In the genomic region with DNA sequence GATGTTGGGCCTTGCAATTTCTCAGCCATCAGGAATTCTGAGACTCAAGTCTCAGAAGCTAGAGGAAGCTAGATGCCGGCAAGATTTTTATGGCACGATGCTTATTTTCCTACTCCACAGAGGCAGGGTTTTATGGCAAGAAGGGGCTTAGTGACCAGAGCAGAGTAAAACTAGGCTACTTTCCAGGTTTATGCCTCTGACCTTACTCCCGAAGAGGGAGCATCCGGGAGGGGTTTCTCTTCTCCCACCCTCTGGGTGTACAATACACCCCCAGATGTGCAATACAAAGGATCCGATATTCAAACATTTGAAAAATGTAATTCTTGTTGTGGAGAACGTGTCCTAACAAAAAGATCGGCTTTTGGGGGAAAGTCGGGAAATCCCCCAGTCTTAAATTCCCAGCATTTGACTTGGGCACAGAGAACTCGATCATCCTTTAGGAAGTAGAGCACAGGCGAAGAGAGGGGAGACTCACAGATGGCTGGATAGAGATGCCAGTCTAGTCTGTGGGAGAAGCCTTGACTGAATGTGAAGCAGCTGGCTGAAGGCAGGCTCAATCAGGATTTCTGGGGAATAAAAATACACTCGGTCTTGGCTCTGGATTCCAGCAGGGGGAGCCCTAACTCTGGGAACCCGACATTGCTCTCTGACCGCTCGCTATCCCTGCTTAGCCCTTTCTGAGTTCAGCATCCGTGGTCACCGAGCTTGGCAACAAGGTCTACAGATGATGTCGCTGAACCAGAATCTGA, we compare ENCODE assay signal across 8 mouse cellular contexts. TPM values are rescaled to one million over a fixed set of nuclear protein-coding genes. Genes with fewer than 3 reads are reported as not detected.
DNase-seq lines count a peak whose midpoint lies in the region; ATAC-seq and TF ChIP-seq lines count a peak whose summit lies in the region.

No protein-coding gene starts in this region.

- peak overlapping the region; percentile 52 for H3K4me3 ChIP-seq in E14TG2a.4 (replicated peaks; ENCODE audit: low read length)
- no peak overlapping the region for H3K4me3 ChIP-seq in heart, embryonic 12.5 days
- H3K4me3 ChIP-seq in liver, embryonic 11.5 days (ENCODE audit: low read depth, low read length) = no peak overlapping the region
- no peak overlapping the region for H3K4me3 ChIP-seq in neural tube, embryonic 13.5 days

- peak overlapping the region; percentile 18 for H3K4me2 ChIP-seq in heart, embryonic 12.5 days
- no peak overlapping the region for H3K4me2 ChIP-seq in liver, embryonic 11.5 days
- peak overlapping the region; percentile 37 for H3K4me2 ChIP-seq in neural tube, embryonic 13.5 days

- H3K27me3 ChIP-seq in E14TG2a.4 (ENCODE audit: insufficient read depth, low read length) = peaks cover 29% of the 10 kb centered on the region
- peaks cover 34% of the 10 kb centered on the region for H3K27me3 ChIP-seq in heart, embryonic 12.5 days (replicated peaks)
- H3K27me3 ChIP-seq in liver, embryonic 11.5 days (replicated peaks; ENCODE audit: control insufficient read depth, insufficient read depth, low read length) = peaks cover 17% of the 10 kb centered on the region; the same call in 1 of the 2 replicates
- peaks cover 58% of the 10 kb centered on the region for H3K27me3 ChIP-seq in neural tube, embryonic 13.5 days

- peak; percentile 75 for DNase-seq in brain, embryonic 18.5 days (ENCODE audit: low read depth, low spot score)
- DNase-seq in fibroblast of lung, adult 2 months (ENCODE audit: low read depth) = peak; percentile 38
- DNase-seq in kidney, postnatal 14 days = peak; percentile 86
- DNase-seq in liver, embryonic 11.5 days (ENCODE audit: low spot score) = peak; percentile 66
- peak; percentile 88 for DNase-seq in testis, postnatal 10 days (ENCODE audit: low spot score)

- H3K9ac ChIP-seq in heart, embryonic 12.5 days = no peak overlapping the region
- H3K9ac ChIP-seq in liver, embryonic 11.5 days (ENCODE audit: low read depth, low read length) = no peak overlapping the region
- H3K9ac ChIP-seq in neural tube, embryonic 13.5 days = 0 out of 2 replicates have a peak overlapping the region, but pooled peaks have one; percentile 26

- peak; percentile 90 for TF ChIP-seq CTCF in E14TG2a.4 (conservative IDR thresholded peaks at IDR 0.05; ENCODE audit: low read length)

- peaks cover 41% of the 10 kb centered on the region for H3K4me1 ChIP-seq in E14TG2a.4 (replicated peaks; ENCODE audit: low read depth, low read length)
- H3K4me1 ChIP-seq in heart, embryonic 12.5 days (replicated peaks) = no peaks in the 10 kb centered on the region
- H3K4me1 ChIP-seq in liver, embryonic 11.5 days (replicated peaks; ENCODE audit: control insufficient read depth, insufficient read depth, low read length) = no peaks in the 10 kb centered on the region
- H3K4me1 ChIP-seq in neural tube, embryonic 13.5 days (replicated peaks) = peaks cover 13% of the 10 kb centered on the region

- no peaks in the 10 kb centered on the region for H3K36me3 ChIP-seq in E14TG2a.4 (ENCODE audit: insufficient read depth, low read length)
- H3K36me3 ChIP-seq in heart, embryonic 12.5 days = no peaks in the 10 kb centered on the region
- H3K36me3 ChIP-seq in liver, embryonic 11.5 days (ENCODE audit: control insufficient read depth, insufficient read depth, low read length) = no peaks in the 10 kb centered on the region
- no peaks in the 10 kb centered on the region for H3K36me3 ChIP-seq in neural tube, embryonic 13.5 days

- no peaks in the 10 kb centered on the region for H3K9me3 ChIP-seq in E14TG2a.4 (ENCODE audit: low read length)
- H3K9me3 ChIP-seq in heart, embryonic 12.5 days (replicated peaks) = no peaks in the 10 kb centered on the region
- no peaks in the 10 kb centered on the region for H3K9me3 ChIP-seq in liver, embryonic 11.5 days (ENCODE audit: control insufficient read depth, low read length)
- H3K9me3 ChIP-seq in neural tube, embryonic 13.5 days = no peaks in the 10 kb centered on the region

- ATAC-seq in heart, embryonic 12.5 days (ENCODE audit: insufficient number of reproducible peaks, low FRiP score) = no peak
- no peak for ATAC-seq in liver, embryonic 11.5 days (replicated peaks; ENCODE audit: low FRiP score)
- ATAC-seq in neural tube, embryonic 13.5 days (ENCODE audit: low read depth) = peak; percentile 86

- H3K27ac ChIP-seq in heart, embryonic 12.5 days (ENCODE audit: poor library complexity, severe bottlenecking) = no peak overlapping the region
- H3K27ac ChIP-seq in liver, embryonic 11.5 days (ENCODE audit: low read depth, low read length) = no peak overlapping the region
- H3K27ac ChIP-seq in neural tube, embryonic 13.5 days (replicated peaks) = no peak overlapping the region

- WGBS in heart, embryonic 12.5 days = 22% methylated on average over 17 of the region's 17 CpGs
- WGBS in liver, embryonic 11.5 days = 29% methylated on average over 17 of the region's 17 CpGs
- 14% methylated on average over 17 of the region's 17 CpGs for WGBS in neural tube, embryonic 13.5 days

RNA-seq across cellular contexts. Expression of a gene that starts 40.2 kb away (rescaled TPM):
- 58.5 and 59.3 TPM in 2 replicates for polyA plus RNA-seq in heart, embryonic 12.5 days (2016; fragmentation: Nextera tagmentation; extraction: Ambion mirVana)
- 156 and 165 TPM in 2 replicates for polyA plus RNA-seq in liver, embryonic 11.5 days (2014; fragmentation: Nextera tagmentation; extraction: Ambion mirVana)
- polyA plus RNA-seq in neural tube, embryonic 13.5 days (2015; fragmentation: Nextera tagmentation; extraction: Ambion mirVana) = 24.6 and 36.4 TPM in 2 replicates

Comparison
In these comparisons a context has a peak if more than half of its experiments do, and no peak if none do; other contexts are left out.
1. DNase-seq: peak in every context shown above with its lines; median percentile 88 in testis, postnatal 10 days; 86 in kidney, postnatal 14 days; 75 in brain, embryonic 18.5 days; 66 in liver, embryonic 11.5 days; 38 in fibroblast of lung, adult 2 months.